Mouse (Mus musculus) frontal cortex, postnatal 25 days (tissue): Measurements from ENCODE around the gene Brsk1.
A peak's percentile ranks its signal among the peaks of the same experiment; 100 is the strongest.

ENCODE experiments used
- DNase-seq, 2 experiments: peaks; one replicate each; pipeline ENCODE4 v3.0.0; 2022; ENCODE audit warnings: low spot score in 2 of 2

The Brsk1 gene

DNA sequence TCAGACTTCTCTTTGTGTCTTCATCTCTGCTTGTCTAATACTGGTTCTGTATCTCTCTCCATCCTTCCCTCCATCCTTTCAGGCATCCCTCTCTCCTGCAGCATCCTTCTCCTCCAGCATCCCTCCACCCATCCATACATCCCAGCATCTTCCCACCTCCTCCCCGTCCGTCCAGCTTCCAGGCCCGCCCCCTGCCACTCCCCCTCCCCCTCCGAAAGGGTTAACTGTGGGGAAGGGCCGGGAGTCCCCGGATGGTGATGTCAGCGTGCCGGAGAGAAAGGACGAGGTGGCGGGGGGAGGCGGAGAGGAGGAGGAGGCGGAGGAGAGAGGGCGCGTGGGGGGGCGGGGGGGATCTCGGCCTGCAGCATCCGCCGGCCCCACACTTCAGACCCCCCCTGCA, at the start of gene Brsk1:
Gene Brsk1, plus strand, starts transcription at position 218 of the 400 bp plus-strand sequence.
- DNase-seq: peak; percentile 48 to 61

DNA sequence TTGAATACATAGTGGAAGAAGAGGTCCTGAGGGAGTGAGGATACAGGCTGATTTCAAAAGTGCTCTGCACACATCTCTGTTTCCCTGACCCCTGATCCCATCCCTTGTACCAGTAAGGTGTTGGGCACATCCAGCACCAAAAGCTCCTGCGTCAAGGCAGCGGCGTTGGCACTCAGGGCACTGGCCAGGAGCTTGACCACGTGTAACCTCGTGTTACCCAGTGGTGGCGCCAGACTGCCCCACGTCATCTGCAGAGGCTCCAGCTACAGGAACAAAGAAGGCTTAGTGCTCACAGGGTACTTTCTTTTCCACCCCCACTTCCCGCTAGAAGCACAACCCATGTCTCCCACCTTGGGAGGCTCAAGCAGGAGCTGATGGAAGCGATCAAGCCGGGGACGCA, 49.2 kb upstream of the Brsk1 start:
- DNase-seq: no peak

DNA sequence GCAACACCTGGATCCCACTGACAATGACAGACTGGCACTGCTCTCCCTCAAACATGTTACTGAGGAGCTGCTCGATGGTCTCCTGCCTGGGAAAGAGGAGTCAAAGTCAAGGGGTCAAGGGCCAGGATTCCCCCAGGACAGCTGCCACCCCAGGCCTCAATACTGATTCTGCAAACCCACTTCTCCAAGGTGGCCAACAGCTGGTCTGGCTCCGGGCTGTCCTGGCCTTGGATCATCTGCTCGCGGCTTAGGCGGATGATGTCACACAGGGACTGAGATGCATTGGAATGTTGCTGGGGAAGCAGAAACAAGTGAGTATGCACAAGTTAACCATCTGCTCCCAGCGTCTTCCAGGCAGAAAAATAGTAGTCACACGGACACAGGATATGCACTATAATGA, 48.4 kb upstream of the Brsk1 start:
- no peak for DNase-seq

DNA sequence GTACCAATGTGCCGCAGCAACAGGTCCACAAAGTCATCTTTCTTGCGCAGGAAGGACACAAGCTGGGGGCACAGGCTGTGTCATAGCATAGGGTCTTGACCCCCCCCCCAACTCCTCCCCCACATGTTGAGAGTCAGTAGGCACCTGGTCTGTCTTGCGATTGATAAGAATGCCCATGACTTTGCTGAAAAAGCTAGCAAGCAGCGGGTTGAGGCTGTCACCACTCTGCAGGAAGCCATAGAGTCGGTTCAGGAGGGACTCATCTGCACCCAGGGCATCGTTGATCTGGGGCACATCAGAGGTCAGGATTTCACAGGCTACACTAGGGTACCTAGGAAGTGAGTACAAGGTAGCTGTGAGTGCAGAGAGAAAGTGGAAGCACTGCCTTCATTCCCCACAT, 47.2 kb upstream of the Brsk1 start:
- no peak for DNase-seq

DNA sequence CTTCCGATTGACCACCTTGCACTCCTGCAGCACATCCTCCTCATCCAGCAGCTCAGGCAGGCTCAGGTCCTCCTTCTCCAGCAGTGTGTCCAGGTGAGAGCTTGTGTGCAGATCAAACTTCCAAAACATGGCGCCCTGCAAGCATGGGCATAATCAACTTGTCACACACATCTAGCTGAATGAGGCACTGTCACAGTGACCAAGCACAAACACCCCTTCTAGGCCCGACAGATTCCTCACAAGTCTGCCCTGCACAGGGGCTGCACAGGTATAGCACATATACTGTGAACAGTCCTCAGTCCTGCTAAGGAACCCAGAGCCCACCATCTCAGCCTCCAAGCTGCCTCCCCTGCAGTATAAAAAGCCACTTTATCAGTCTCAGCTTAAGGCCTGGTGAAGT, 43.6 kb upstream of the Brsk1 start:
- no peak for DNase-seq

DNA sequence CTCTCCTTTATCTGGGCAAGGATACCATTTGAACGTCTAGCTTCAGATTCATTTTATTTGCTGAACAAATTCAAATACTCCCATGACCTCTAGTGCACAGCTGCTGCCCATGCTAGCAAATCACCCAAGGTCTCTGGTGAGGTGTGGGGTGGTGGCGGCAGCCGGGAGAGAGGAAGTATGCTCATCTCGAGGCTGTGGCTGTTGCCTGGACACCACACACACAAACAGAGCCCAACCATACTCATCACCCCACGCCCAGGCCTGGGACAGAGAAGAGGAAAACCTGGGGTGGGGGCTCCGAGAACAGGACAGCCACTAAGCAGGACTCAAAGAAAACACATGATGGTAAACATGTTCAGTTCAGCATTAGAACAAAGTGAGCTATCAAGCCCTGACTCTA, 43.1 kb upstream of the Brsk1 start:
- DNase-seq: no peak

DNA sequence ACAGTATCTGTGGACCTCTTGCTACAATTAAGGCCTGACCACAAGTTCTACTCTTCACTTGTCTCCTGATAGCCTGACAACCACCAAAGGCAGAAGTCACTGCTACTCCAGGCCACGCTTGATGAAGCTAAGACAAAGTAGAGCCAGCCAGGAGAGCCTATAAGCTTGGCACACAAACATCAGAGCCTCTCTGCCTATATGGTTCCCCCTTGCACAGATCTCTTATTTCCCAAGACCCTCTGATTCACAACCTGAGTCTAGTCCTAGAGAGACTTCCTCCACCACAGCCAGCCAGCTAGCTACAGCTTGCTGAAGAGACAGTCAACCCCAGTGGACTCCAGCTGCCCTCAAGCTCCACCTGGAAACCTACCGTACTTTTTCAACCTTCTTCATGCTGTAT, 42.4 kb upstream of the Brsk1 start:
- no peak for DNase-seq

DNA sequence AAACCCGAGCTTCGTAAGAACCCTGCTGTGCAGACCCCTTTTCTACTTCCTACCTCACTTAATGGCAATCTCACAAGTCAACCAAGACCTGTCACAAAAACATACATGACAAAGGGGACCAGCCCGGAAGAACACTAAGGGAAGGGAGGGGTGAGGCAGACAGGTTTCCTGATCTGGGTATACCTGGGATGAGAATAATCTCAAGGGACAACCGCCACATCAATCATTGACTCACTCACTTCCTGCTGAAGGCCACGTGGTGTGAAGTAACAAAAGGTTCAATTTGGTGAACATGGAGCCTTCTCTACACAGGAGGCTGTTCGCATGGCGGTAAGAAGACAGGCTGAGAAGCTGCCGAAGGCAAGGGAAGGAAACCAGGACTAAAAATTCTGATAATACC, 38.8 kb upstream of the Brsk1 start:
- DNase-seq: no peak

DNA sequence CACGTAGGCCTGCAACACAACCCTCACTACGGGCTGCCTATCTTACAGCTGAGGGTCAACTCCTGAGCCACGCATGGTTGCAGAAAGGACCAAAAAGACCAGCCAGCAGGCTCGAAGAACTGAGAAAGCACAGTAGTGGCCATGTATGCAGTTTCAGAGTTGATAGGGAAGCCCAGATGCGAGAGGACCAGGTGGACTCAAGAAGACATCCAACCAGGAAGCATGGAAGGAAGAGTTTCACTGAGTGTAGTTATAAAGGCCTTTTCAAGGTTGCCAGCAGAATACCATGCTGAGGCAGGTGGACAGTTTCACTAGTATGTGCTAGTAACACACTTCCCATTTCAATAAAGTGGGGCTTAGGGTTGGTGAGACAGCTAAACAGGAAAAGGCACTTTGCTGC, 37.7 kb upstream of the Brsk1 start:
- DNase-seq: no peak

DNA sequence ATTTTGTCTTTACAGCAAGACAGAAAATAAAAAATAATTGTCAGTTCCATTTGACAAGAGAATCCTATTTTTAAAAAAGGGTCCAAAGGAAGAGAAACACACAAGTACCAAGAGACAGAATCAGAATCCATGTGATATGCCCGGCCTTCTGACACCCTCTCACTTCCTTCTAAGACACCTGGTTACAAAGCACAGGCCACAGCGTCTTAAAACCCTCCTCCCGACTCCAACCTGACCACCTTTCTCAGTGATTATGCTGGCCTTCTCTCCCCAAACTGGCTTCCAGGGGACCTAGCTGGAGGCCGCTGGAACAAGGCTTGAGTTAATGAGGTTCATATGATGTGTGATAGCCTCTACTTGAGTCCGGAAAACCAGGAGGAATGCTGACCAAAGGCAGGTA, 37.1 kb upstream of the Brsk1 start:
- no peak for DNase-seq

DNA sequence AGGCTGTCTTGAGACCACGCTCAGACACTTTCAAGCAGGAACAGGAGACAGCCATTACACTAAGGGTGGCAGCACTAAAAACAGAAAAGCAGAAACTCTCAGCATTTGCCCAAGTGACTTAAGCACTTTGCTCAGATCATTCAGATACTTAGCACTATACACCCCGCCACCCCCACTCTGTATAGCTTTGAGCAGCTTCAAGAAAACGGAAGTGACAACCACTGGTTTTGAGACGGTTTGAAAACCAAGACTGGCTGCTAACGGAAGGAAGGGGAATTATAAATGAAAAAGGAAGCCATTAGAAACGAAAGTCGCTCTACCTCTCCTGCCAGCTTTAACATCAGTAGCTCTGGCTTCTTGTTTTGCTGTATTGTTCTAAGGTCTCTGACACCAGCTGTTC, 36.6 kb upstream of the Brsk1 start:
- DNase-seq: no peak

DNA sequence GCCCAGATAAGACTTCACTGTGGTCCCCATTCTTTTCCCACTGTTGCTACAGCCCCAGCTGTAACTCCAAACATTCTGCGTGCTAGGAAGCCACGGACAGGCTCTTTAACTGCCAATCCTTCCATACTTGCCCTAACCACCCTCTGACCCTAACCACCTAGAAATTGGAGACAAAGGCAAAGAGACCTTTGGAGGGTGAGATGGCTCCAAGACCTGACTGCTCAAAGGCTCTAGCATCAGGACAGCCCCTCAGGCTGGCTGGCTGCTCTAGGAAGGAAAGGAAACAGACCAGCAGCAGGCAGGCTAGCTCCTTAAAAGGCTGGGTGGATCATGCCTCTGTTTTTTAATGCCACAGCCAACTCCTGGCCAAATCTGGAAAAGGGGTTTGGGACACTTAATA, 36.2 kb upstream of the Brsk1 start:
- DNase-seq: no peak

DNA sequence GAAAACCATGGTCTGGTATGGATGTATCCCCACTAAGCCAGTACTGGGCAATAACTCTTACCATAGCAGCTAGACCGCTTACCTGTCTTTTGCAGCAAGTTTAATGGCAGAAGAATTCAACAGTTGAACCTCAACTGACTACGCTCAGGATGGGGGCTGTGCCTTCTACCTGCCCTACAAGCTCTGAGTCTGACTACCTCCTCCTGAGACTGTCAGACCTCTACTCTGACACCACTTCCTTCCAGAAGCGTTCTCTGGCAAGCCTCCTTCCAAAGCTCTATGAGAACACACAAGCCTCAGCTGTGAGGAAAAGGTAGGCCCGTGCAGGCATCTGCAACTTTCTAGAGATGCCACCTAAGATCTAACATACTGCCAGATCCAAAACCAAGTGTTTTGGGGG, 35.0 kb upstream of the Brsk1 start:
- no peak for DNase-seq

DNA sequence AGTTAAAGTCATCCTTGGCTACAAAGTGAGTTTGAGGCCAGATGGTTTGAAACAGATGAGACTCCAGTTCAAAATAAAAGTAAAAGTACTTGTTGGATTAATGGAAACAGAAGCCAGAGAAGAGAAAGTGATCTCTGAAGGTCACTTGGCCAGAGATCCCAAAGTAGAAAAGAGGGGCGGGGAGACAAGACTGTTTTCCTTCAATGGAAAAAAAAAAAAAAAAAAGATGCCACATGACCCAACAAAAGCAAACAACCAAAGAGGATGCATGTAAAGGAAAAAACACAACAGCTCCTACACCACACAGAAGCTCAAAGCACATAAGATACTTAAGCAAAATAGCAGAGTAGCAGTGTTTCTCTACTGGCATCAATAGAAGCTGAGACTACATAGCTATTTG, 34.5 kb upstream of the Brsk1 start:
- DNase-seq: no peak

DNA sequence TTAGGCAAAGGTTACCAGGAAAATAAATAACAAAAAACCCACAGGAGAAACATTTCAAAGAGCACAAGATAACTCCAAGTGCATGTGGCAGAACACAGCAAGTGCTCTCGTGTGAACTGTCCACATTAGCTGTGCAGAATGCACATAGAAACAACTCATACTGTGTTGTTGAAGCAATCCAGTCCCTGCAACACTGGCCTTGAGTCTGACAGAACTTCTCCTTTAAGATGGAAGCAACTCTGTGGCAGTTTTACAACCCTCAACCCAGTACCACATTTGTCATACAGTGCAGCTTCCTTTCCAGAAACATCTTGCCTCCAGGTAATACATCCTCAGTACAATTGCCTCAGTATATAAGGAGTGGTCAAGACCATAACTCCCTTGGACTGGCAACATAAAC, 33.6 kb upstream of the Brsk1 start:
- DNase-seq: no peak

DNA sequence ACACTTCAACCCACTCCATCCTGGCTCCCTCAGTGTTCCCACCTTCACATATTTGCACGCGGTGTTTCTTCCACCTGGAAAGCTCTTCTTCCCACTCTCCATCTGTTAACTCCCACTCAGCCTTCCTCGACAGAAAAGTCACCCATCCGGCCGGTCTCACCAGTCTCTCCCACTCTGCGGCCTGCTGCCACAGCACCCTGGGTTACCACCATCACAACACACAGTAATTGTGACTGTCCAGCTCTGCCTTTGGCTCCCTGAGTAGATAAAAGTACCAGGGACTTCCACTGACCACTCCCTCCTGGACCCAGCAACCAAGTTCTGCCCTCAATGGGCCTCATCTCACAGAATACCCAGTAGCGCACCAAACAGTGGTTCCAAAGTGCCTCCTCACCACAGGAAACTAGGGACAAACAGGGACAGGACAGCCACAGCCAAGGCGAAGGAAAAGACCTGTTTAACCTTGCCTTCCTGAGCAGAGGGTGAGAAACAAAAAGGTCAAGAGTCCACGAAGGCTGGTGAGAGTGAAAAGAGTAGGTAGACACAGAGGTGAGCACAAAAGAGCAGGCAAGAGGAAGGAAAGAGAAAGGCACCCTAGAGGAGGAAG, 32.8 kb upstream of the Brsk1 start:
- peak in 1 of 2 experiments; percentile 21 for DNase-seq

DNA sequence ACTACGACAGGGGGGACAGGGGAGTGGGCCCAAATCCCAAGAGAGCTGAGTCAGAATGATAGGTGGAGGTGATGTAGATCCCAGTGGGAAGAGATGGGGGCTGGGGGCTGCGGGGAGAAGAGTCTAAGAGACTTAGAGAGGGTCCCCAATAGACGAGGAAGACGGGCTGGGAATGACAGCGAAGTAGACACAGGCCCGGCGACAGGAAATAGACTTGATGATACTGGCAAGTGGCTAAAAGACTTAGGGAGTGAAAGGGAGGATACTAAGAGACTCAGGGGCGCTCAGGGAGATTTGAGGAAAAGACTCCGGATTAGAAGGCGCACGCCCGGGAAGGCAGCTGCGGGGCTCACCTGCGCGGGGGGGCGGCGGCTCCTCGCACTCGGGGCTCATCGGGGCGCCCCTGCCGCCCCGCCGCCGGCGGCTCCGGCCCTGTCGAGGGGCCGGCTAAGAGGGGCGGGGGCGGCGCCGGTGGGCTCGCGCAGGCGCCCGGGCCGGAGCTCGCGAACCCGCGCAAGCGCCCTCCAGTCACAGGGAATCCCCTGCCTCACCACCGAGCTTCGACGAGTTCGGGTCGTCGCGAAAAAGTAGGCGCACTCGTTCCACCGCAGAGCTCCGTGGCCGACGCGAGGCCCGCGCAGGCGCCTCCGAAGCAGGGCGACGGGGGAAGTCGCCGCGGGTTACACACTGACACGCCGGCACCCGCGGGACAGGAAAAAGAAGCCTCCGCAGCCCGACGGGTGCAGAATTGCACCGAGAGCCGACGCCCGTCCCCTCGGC, 32.1 kb upstream of the Brsk1 start:
- no peak for DNase-seq

DNA sequence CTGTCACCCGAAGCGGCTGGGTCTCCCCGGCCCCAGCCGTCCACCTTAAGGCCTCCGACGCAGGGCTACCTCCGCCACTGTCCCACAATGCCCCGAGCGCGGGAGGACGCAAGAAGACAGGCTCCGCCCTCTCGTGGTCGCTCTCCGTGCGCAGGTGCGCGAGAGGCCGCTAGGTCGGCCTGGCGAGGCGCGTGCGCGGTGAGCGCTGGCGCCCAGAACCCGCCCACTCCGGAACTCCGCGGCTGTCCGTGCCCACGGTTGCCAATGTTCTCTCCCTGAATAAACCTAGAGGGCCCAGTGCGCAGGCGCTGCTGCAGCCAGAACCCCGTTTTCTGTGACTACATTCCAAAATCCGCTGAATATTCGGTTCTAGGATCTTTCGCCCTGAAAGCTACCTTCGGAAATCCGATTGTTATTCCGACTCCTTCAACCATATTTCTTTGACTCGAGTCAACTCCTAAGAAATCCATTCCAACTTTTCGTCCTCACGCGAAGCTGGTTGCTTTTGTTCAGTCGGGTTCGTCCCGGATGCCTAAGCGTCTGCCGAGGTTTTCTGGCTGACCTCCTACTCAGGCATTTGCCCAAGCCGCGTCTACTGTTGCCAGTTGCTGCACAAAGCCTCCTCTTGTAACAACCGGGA, 31.4 kb upstream of the Brsk1 start, which contains the start of gene Ppp6r1:
Gene Ppp6r1, minus strand, starts transcription at position 108 of the 640 bp plus-strand sequence.
- DNase-seq: peak; percentile 88 to 95

DNA sequence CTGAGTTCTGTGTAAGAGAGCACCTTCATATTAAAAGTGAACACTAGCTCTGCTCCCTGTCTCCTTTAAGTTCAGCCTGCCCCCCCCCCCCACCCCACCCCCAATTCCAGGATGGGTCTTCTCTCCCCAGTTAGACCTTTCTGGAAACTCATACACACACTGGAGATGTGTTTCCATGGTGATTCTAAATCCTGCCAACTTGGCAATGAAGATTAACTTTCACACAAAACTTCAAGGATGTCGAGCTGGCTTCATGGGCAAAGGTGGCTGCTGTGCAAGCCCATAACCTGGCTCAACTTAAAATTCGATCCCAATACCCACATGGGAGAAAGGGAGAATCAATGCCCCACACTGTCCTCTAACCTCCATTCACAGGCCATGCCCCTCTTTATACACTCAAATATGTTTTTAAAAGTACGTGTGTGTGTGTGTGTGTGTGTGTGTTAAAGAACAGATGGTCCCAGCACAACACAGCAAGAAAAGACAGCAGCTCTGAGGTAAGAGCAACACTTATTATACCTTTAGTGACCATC, 30.4 kb upstream of the Brsk1 start:
- DNase-seq: no peak

DNA sequence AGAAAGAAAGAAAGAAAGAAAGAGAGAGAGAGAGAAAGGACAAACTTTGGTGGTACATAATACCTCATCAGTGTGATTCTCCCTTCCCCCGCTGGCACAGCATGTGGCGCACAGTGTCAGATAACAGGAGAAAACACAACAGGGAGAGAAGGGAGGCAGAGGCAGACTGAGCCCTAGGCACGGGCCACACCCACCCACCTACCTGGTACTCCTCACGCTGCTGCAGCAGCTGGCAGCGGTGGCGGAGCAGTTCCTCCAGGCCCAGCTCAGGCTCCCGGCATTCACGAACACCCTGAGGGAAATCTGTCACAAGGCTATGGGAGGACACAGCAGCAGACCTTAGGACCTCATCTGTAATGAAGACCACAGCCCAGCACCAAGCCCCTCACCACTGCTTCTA, 27.2 kb upstream of the Brsk1 start:
- DNase-seq: no peak

DNA sequence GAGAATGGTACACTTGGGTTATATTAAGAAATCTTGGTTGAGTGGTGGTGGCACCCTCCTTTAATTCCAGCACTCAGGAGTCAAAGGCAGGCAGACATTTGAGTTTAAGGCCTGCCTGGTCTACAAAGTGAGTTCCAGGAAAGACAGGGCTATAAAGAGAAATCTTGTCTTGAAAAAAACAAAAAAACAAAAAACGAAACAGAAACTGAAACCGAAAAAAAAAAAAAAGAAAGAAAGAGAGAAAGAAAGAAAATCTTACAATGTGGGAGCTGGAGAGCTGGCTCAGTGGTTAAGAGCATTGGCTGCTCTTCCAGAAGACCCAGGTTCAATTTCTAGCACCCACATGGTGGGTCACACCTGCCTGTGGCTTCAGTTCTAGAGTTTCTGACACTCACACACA, 26.7 kb upstream of the Brsk1 start:
- no peak for DNase-seq

DNA sequence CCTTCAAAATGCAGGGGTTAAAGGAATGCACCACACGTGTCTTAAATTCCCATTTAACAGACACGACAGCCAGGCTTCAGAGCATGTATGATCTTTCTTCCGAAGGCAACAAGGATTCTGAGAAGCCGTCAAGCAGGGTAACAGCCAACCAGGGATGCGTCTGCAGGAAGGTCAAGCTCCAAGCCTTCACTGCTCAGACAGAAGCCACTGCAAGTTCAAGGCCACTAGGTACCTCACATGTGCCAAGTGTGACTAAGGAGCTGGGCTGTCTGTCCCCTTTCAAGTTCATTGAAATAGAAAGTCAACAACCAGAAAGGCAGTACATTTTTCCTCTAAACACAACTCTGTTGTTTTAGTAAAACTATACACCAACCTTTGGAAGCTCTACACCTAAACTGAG, 23.5 kb upstream of the Brsk1 start:
- no peak for DNase-seq

DNA sequence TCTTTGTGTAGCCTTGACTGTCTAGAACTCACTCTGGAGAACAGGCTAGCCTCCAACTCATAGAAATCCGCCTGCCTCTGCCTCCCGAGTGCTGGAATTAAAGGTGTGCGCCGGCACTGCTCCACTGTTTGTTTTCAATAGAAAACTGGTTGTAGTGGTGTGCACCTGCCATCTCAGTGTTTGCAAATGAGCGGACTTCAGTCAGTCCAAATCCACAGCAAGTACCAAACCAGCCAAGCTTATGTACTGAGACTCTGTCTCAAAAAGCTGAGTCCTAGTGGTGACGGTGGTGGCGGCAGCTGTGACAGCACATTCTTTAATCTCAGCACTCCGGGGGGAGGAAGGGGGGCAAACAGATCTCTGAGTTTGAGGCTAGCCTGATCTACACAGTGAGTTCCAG, 21.9 kb upstream of the Brsk1 start:
- DNase-seq: no peak
